Mouse (Mus musculus) CH12.LX (cell line): ENCODE results near the gene Mcam. TPM values are rescaled to one million over a fixed set of nuclear protein-coding genes. Genes with fewer than 3 reads are reported as not detected.

ENCODE experiments used
- DNase-seq: peaks from one replicate; pipeline ENCODE4 v3.0.0-alpha.2; 2013; ENCODE audit errors: extremely low read depth
- H3K27ac ChIP-seq: 2 replicates; pipeline ENCODE4 v1.5.1; 2012; ENCODE audit warnings: low read depth, mild to moderate bottlenecking, control low read depth, moderate library complexity; ENCODE audit not compliant: insufficient read depth
- H3K27me3 ChIP-seq: replicated peaks from 2 replicates; pipeline ENCODE3; 2012; ENCODE audit warnings: inconsistent platforms
- H3K36me3 ChIP-seq, 2 experiments: replicated peaks in 1 of 2; 2 replicates each; pipeline versions ENCODE3 to v1.6.1; 2012; ENCODE audit warnings: inconsistent platforms in 1 of 2, low read length in 1 of 2, mild to moderate bottlenecking in 1 of 2, mixed read lengths in 1 of 2, moderate library complexity in 1 of 2; ENCODE audit not compliant: control insufficient read depth in 1 of 2, insufficient read depth in 1 of 2
- H3K4me1 ChIP-seq, 2 experiments: 2 replicates each; pipeline ENCODE4 v1.6.1; 2012; ENCODE audit warnings: inconsistent platforms in 1 of 2, moderate library complexity in 1 of 2; ENCODE audit not compliant: insufficient read depth in 2 of 2, control insufficient read depth in 1 of 2
- H3K4me2 ChIP-seq: 2 replicates; pipeline ENCODE4 v1.6.1; 2012; ENCODE audit warnings: low read depth, mild to moderate bottlenecking, control low read depth; ENCODE audit not compliant: poor library complexity, insufficient read depth, severe bottlenecking
- H3K4me3 ChIP-seq, 3 experiments: fragments of 150-350 bp in 1 of 3; sonication (generic) in 1 of 3; replicated peaks in 1 of 3; 2 replicates each; pipeline versions ENCODE3 to v1.5.1; 2011 to 2012; ENCODE audit warnings: low read depth in 2 of 3, low read length in 2 of 3, mild to moderate bottlenecking in 2 of 3, moderate library complexity in 2 of 3, control low read depth in 1 of 3, improper control_type of control experiment in 1 of 3, inconsistent platforms in 1 of 3, mixed read lengths in 1 of 3; ENCODE audit not compliant: poor library complexity in 1 of 3
- H3K79me2 ChIP-seq: replicated peaks from 2 replicates; pipeline ENCODE4 v1.6.1; 2012; ENCODE audit warnings: mild to moderate bottlenecking, moderate library complexity; ENCODE audit not compliant: control insufficient read depth, poor library complexity, insufficient read depth, severe bottlenecking; ENCODE audit errors: extremely low read depth
- H3K9ac ChIP-seq: 2 replicates; pipeline ENCODE4 v1.6.1; 2012; ENCODE audit warnings: low read depth, mild to moderate bottlenecking, control low read depth, moderate library complexity; ENCODE audit not compliant: insufficient read depth
- H3K9me3 ChIP-seq: replicated peaks from 2 replicates; pipeline ENCODE3; 2012; ENCODE audit warnings: low read length, inconsistent platforms, mixed read lengths
- CTCF ChIP-seq, 2 experiments: IDR thresholded peaks in 1 of 2; conservative IDR thresholded peaks in 1 of 2; 2 replicates each; pipeline ENCODE4 v1.5.1; 2011 to 2012; ENCODE audit warnings: low read depth in 2 of 2, low read length in 2 of 2, improper control_type of control experiment in 1 of 2, inconsistent platforms in 1 of 2, mild to moderate bottlenecking in 1 of 2, moderate library complexity in 1 of 2
- E2F4 ChIP-seq: IDR thresholded peaks from 2 replicates; pipeline ENCODE4 v1.6.1; 2011; ENCODE audit warnings: low read depth, low read length, improper control_type of control experiment; ENCODE audit not compliant: insufficient replicate concordance
- EP300 ChIP-seq: IDR thresholded peaks from 2 replicates; pipeline ENCODE4 v1.6.1; 2011; ENCODE audit warnings: low read length, improper control_type of control experiment
- ETS1 ChIP-seq: conservative IDR thresholded peaks from 2 replicates; pipeline ENCODE4 v1.6.1; 2012; ENCODE audit warnings: low read depth, mild to moderate bottlenecking, inconsistent platforms, low read length, improper control_type of control experiment, moderate library complexity
- GABPA ChIP-seq: IDR thresholded peaks from 2 replicates; pipeline ENCODE4 v1.6.1; 2012; ENCODE audit warnings: low read depth, low read length, improper control_type of control experiment, inconsistent platforms; ENCODE audit not compliant: insufficient replicate concordance
- IRF4 ChIP-seq: IDR thresholded peaks from 2 replicates; pipeline ENCODE4 v1.6.1; 2014; ENCODE audit warnings: low read depth, mild to moderate bottlenecking, inconsistent platforms, low read length, improper control_type of control experiment
- JUN ChIP-seq: IDR thresholded peaks from 2 replicates; pipeline ENCODE4 v1.6.1; 2011; ENCODE audit warnings: low read depth, mild to moderate bottlenecking, low read length, improper control_type of control experiment, moderate library complexity; ENCODE audit not compliant: insufficient read depth
- JUND ChIP-seq: conservative IDR thresholded peaks from 2 replicates; pipeline ENCODE4 v1.6.1; 2011; ENCODE audit warnings: low read depth, low read length, improper control_type of control experiment
- KAT2A ChIP-seq: IDR thresholded peaks from 2 replicates; pipeline ENCODE4 v1.6.1; 2012; ENCODE audit warnings: low read length, improper control_type of control experiment, inconsistent platforms; ENCODE audit not compliant: insufficient replicate concordance
- MAFK ChIP-seq: IDR thresholded peaks from 2 replicates; pipeline ENCODE4 v1.6.1; 2011; ENCODE audit warnings: low read length, improper control_type of control experiment; ENCODE audit not compliant: insufficient replicate concordance
- NELFE ChIP-seq: IDR thresholded peaks from 2 replicates; pipeline ENCODE4 v1.6.1; 2011; ENCODE audit warnings: low read depth, low read length, improper control_type of control experiment
- PAX5 ChIP-seq: IDR thresholded peaks from 2 replicates; pipeline ENCODE4 v1.6.1; 2012; ENCODE audit warnings: low read length, inconsistent platforms, mixed read lengths
- USF1 ChIP-seq: IDR thresholded peaks from 2 replicates; pipeline ENCODE4 v1.6.1; 2014; ENCODE audit warnings: low read depth, mild to moderate bottlenecking, inconsistent platforms, low read length, improper control_type of control experiment
- dilution Hi-C: fragments of 300-500 bp; cut with MboI; formaldehyde crosslinking; loops from 2 replicates; pipeline ENCODE4 v1.14.3; 2020; ENCODE audit warnings: low sequenced_read_pairs; ENCODE audit not compliant: extremely low pct_unique_long_range_greater_than_20kb, extremely low pct_ligation_motif_present
- in situ Hi-C: fragments of 300-500 bp; cut with MboI; formaldehyde crosslinking; loops from 3 replicates; pipeline ENCODE4 v1.14.3; 2019; ENCODE audit warnings: low sequenced_read_pairs, low pct_ligation_motif_present, low pct_unique_long_range_greater_than_20kb, mixed read lengths
- polyA plus RNA-seq: library from polyadenylated mRNA; unstranded; fragments of >175 nt; gene quantifications from 2 replicates; pipeline ENCODE4 v1.2.1, GENCODE M21; 2012; ENCODE audit warnings: low read depth; ENCODE audit not compliant: insufficient read length
- total RNA-seq, 2 experiments: library from RNA; depleted of rRNA; stranded (reverse); fragments of 300-350 nt in 1 of 2; fragments of >200 nt in 1 of 2; gene quantifications; 2 replicates each; pipeline ENCODE4 v1.2.3; 2012 to 2014

The Mcam gene
- total and polyA plus RNA-seq, 3 experiments = 0.40 to 0.98 (median 0.56) TPM

- TF ChIP-seq JUND (no peak), IRF4 (no peak)
- Histone ChIP-seq H3K36me3 (peaks cover 30 to 68% of the 10 kb centered on the region in 2 experiments), H3K27ac (no peak overlapping the region)
These were observed 9.2 kb downstream of the Mcam start for GRCm38 (mm10) chr9:44143421-44143820.

GRCm38 (mm10) chr9:44144023-44144717 is 9.9 kb downstream of the Mcam start:
- no peaks in the 10 kb centered on the region for H3K27me3 ChIP-seq
- peak; percentile 39 for DNase-seq
- no peaks in the 10 kb centered on the region for H3K79me2 ChIP-seq
- in situ Hi-C loops = no loop called here
- no peaks in the 10 kb centered on the region for H3K9me3 ChIP-seq
- no peak overlapping the region; the same call in 1 of the 2 replicates for H3K27ac ChIP-seq
- no peak overlapping the region for H3K4me2 ChIP-seq
- no peak overlapping the region for H3K9ac ChIP-seq
- dilution Hi-C loops = no loop called here
- H3K4me3 ChIP-seq = no peak overlapping the region
- peaks cover 34 to 72% of the 10 kb centered on the region in 2 experiments for H3K36me3 ChIP-seq
- TF ChIP-seq PAX5 = no peak
- peak in 1 of 2 experiments; percentile 28; a peak in 2 of 4 replicates for TF ChIP-seq CTCF (conservative IDR thresholded peaks at IDR 0.05 in 1 of 2, IDR thresholded peaks at IDR 0.05 in 1 of 2; ENCODE audit: low read depth in 2 of 2, low read length in 2 of 2)
- peaks cover 6 to 16% of the 10 kb centered on the region in 2 experiments for H3K4me1 ChIP-seq

More at GRCm38 (mm10) chr9:44143421-44143820, 9.2 kb downstream of the Mcam start:
- Histone ChIP-seq H3K9me3 (no peaks in the 10 kb centered on the region), H3K4me1 (peaks cover 6 to 16% of the 10 kb centered on the region in 2 experiments), H3K9ac (no peak overlapping the region), H3K4me2 (no peak overlapping the region), H3K4me3 (no peak overlapping the region), H3K79me2 (no peaks in the 10 kb centered on the region), H3K27me3 (no peaks in the 10 kb centered on the region)
- peak; percentile 47 for DNase-seq
- dilution Hi-C loops = no loop called here
- in situ Hi-C loops = no loop called here

- in situ Hi-C loops = no loop called here
- dilution Hi-C loops = no loop called here
These were observed 10.4 kb downstream of the Mcam start for GRCm38 (mm10) chr9:44144718-44145060.

More at GRCm38 (mm10) chr9:44144718-44145060, 10.4 kb downstream of the Mcam start:
- no peaks in the 10 kb centered on the region for H3K79me2 ChIP-seq
- peaks cover 34 to 73% of the 10 kb centered on the region in 2 experiments for H3K36me3 ChIP-seq
- peaks cover 6 to 16% of the 10 kb centered on the region in 2 experiments for H3K4me1 ChIP-seq
- no peak for DNase-seq
- no peak overlapping the region for H3K4me2 ChIP-seq
- no peak for TF ChIP-seq NELFE
- no peak for TF ChIP-seq JUND
- TF ChIP-seq EP300 = no peak
- TF ChIP-seq GABPA = no peak
- TF ChIP-seq MAFK = no peak
- no peak for TF ChIP-seq PAX5
- no peak for TF ChIP-seq JUN
- no peak for TF ChIP-seq USF1
- no peak for TF ChIP-seq KAT2A
- no peak for TF ChIP-seq E2F4
- TF ChIP-seq CTCF (conservative IDR thresholded peaks at IDR 0.05 in 1 of 2, IDR thresholded peaks at IDR 0.05 in 1 of 2; ENCODE audit: low read depth in 2 of 2, low read length in 2 of 2) = no peak
- no peak for TF ChIP-seq ETS1
- H3K27ac ChIP-seq = no peak overlapping the region; the same call in 1 of the 2 replicates
- H3K9ac ChIP-seq = no peak overlapping the region
- H3K4me3 ChIP-seq = no peak overlapping the region
- H3K9me3 ChIP-seq = no peaks in the 10 kb centered on the region
- H3K27me3 ChIP-seq = no peaks in the 10 kb centered on the region
